ENCODE assay signal across 8 mouse cellular contexts in the genomic region with DNA sequence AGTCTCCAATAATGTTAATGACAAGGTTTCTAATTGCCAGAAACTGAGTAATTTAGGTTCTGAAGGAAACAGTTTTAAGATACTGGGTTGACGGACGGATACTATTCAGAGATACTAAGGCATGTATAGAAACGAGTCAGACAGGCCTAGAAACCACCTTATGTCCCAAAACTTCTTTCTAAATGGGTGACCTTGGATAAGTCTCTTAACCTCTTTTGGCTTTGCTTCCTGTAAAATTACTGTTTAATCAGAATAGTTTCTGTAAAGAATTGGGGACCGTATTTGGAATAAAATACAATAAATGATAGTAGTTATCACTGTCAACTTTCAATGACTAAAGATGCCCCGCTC. TPM values are rescaled to one million over a fixed set of nuclear protein-coding genes. Genes with fewer than 3 reads are reported as not detected.
DNase-seq lines count a peak whose midpoint lies in the region; ATAC-seq and TF ChIP-seq lines count a peak whose summit lies in the region.

No protein-coding gene starts in this region.

- 28% methylated on average over 5 of the region's 5 CpGs for WGBS in spleen, adult 2 months
- WGBS in liver, embryonic 11.5 days: 16% methylated on average over 5 of the region's 5 CpGs
- 18% methylated on average over 5 of the region's 5 CpGs for WGBS in stomach, embryonic 16.5 days

- H3K4me2 ChIP-seq in liver, embryonic 11.5 days: peak overlapping the region; percentile 62
- H3K4me2 ChIP-seq in stomach, embryonic 16.5 days (ENCODE audit: low read depth, low read length): peak overlapping the region; percentile 48

- H3K4me1 ChIP-seq in erythroblast, embryonic 14.5 days (ENCODE audit: control insufficient read depth): peaks cover 40% of the 10 kb centered on the region
- H3K4me1 ChIP-seq in spleen, adult 2 months (ENCODE audit: control insufficient read depth, insufficient read depth, insufficient read length): peaks cover 6% of the 10 kb centered on the region
- H3K4me1 ChIP-seq in liver, embryonic 11.5 days (replicated peaks; ENCODE audit: control insufficient read depth, insufficient read depth, low read length): peaks cover 11% of the 10 kb centered on the region
- peaks cover 21% of the 10 kb centered on the region for H3K4me1 ChIP-seq in stomach, embryonic 16.5 days (ENCODE audit: control insufficient read depth, insufficient read depth, low read length)

- peaks cover 15% of the 10 kb centered on the region for H3K27me3 ChIP-seq in erythroblast, embryonic 14.5 days (ENCODE audit: control insufficient read depth)
- H3K27me3 ChIP-seq in spleen, adult 2 months (ENCODE audit: control insufficient read depth, insufficient read depth, low read length): no peaks in the 10 kb centered on the region
- no peaks in the 10 kb centered on the region for H3K27me3 ChIP-seq in liver, embryonic 11.5 days (replicated peaks; ENCODE audit: control insufficient read depth, insufficient read depth, low read length)
- H3K27me3 ChIP-seq in stomach, embryonic 16.5 days (ENCODE audit: control insufficient read depth, insufficient read depth, low read length): no peaks in the 10 kb centered on the region

- H3K27ac ChIP-seq in spleen, adult 2 months (ENCODE audit: insufficient read depth, low read length): peak overlapping the region; percentile 87; the same call in 1 of the 2 replicates
- H3K27ac ChIP-seq in liver, embryonic 11.5 days (ENCODE audit: low read depth, low read length): no peak overlapping the region; the same call in 1 of the 2 replicates
- H3K27ac ChIP-seq in stomach, embryonic 16.5 days (ENCODE audit: low read length): peak overlapping the region; percentile 94

- DNase-seq in spleen, adult 2 months (ENCODE audit: low read depth in 1 of 2, low spot score in 2 of 2): no peak
- DNase-seq in spleen, adult 12 weeks (ENCODE audit: low spot score): no peak
- no peak for DNase-seq in liver, embryonic 11.5 days (ENCODE audit: low spot score)
- no peak for DNase-seq in MN1 (ENCODE audit: low spot score)
- no peak for DNase-seq in kidney, postnatal 14 days

- no peak for ATAC-seq in erythroblast, adult 5-6 weeks (replicated peaks; ENCODE audit: low FRiP score, poor library complexity, severe bottlenecking)
- ATAC-seq in liver, embryonic 11.5 days (replicated peaks; ENCODE audit: low FRiP score): no peak
- no peak for ATAC-seq in stomach, embryonic 16.5 days (ENCODE audit: insufficient read depth, low FRiP score)

- no peak for TF ChIP-seq POLR2A in spleen, adult 2 months (IDR thresholded peaks at IDR 0.05; ENCODE audit: low read depth, low read length)

- peak overlapping the region; percentile 91 for H3K4me3 ChIP-seq in erythroblast, embryonic 14.5 days (replicated peaks)
- no peak overlapping the region for H3K4me3 ChIP-seq in spleen, adult 2 months (ENCODE audit: extremely low read depth, insufficient read depth, insufficient read length)
- H3K4me3 ChIP-seq in liver, embryonic 11.5 days (ENCODE audit: low read depth, low read length): peak overlapping the region; percentile 94; the same call in 1 of the 2 replicates
- H3K4me3 ChIP-seq in stomach, embryonic 16.5 days (replicated peaks; ENCODE audit: low read length): peak overlapping the region; percentile 93

- no peak overlapping the region; the same call in 1 of the 2 replicates for H3K9ac ChIP-seq in liver, embryonic 11.5 days (ENCODE audit: low read depth, low read length)
- H3K9ac ChIP-seq in stomach, embryonic 16.5 days (ENCODE audit: low read length): no peak overlapping the region

- H3K36me3 ChIP-seq in erythroblast, embryonic 14.5 days (ENCODE audit: control insufficient read depth): no peaks in the 10 kb centered on the region
- no peaks in the 10 kb centered on the region for H3K36me3 ChIP-seq in spleen, adult 2 months (ENCODE audit: control insufficient read depth, insufficient read depth, low read length)
- no peaks in the 10 kb centered on the region for H3K36me3 ChIP-seq in liver, embryonic 11.5 days (ENCODE audit: control insufficient read depth, insufficient read depth, low read length)
- no peaks in the 10 kb centered on the region for H3K36me3 ChIP-seq in stomach, embryonic 16.5 days (ENCODE audit: control insufficient read depth, insufficient read depth, low read length)

- no peak for TF ChIP-seq CTCF in spleen, adult 2 months (IDR thresholded peaks at IDR 0.05; ENCODE audit: extremely low read depth, insufficient read depth, insufficient read length, insufficient replicate concordance)

- H3K9me3 ChIP-seq in erythroblast, embryonic 14.5 days (ENCODE audit: control insufficient read depth, low read length): no peaks in the 10 kb centered on the region
- H3K9me3 ChIP-seq in liver, embryonic 11.5 days (ENCODE audit: control insufficient read depth, low read length): no peaks in the 10 kb centered on the region
- H3K9me3 ChIP-seq in stomach, embryonic 16.5 days (replicated peaks; ENCODE audit: control insufficient read depth, low read length): no peaks in the 10 kb centered on the region

RNA-seq across cellular contexts. Expression of gene Tnrc6b, which starts 0.9 kb away (rescaled TPM):
- 8.2 and 8.6 TPM in 2 replicates for polyA plus RNA-seq in erythroblast, embryonic 14.5 days (2012)
- 138 and 146 TPM in 2 replicates for total RNA-seq in erythroblast, adult 5-6 weeks (2015; ENCODE audit: low replicate concordance)
- total RNA-seq in erythroblast, adult 5-6 weeks (2017; ENCODE audit: low replicate concordance): 214 and 245 TPM in 2 replicates
- polyA plus RNA-seq in spleen, adult 2 months (2012; rRNA removed): 22.3 and 28.2 TPM in 2 replicates
- polyA plus RNA-seq in liver, embryonic 11.5 days (2014; fragmentation: Nextera tagmentation; extraction: Ambion mirVana): 17.7 and 18.5 TPM in 2 replicates
- polyA plus RNA-seq in stomach, embryonic 16.5 days (2015; fragmentation: Nextera tagmentation; extraction: Ambion mirVana): 28.3 and 29.9 TPM in 2 replicates

RNA-seq across cellular contexts. Expression of gene Fam83f, which starts 38.6 kb away (rescaled TPM):
- polyA plus RNA-seq in erythroblast, embryonic 14.5 days (2012): not detected in 2 replicates
- not detected in 2 replicates for total RNA-seq in erythroblast, adult 5-6 weeks (2015; ENCODE audit: low replicate concordance)
- 0.98 TPM in 1 of 2 replicates, not detected in the other for total RNA-seq in erythroblast, adult 5-6 weeks (2017; ENCODE audit: low replicate concordance)
- 1.1 and 1.3 TPM in 2 replicates for polyA plus RNA-seq in spleen, adult 2 months (2012; rRNA removed)
- 0.34 and 0.61 TPM in 2 replicates for polyA plus RNA-seq in liver, embryonic 11.5 days (2014; fragmentation: Nextera tagmentation; extraction: Ambion mirVana)
- polyA plus RNA-seq in stomach, embryonic 16.5 days (2015; fragmentation: Nextera tagmentation; extraction: Ambion mirVana): 22.0 and 22.4 TPM in 2 replicates

Comparison
In these comparisons a context has a peak if more than half of its experiments do, and no peak if none do; other contexts are left out.
1. RNA of gene Fam83f, which starts 38.6 kb away (polyA plus RNA-seq): 22.0 to 22.4 TPM in stomach, embryonic 16.5 days; 1.1 to 1.3 TPM in spleen, adult 2 months, 0.34 to 0.61 TPM in liver, embryonic 11.5 days and not detected in erythroblast, embryonic 14.5 days; every median in the first group is over 10 times any median in the second.